Mouse (Mus musculus): Measurements from ENCODE around the gene 4930453N24Rik.
A peak's percentile ranks its signal among the peaks of the same experiment; 100 is the strongest.

DNA sequence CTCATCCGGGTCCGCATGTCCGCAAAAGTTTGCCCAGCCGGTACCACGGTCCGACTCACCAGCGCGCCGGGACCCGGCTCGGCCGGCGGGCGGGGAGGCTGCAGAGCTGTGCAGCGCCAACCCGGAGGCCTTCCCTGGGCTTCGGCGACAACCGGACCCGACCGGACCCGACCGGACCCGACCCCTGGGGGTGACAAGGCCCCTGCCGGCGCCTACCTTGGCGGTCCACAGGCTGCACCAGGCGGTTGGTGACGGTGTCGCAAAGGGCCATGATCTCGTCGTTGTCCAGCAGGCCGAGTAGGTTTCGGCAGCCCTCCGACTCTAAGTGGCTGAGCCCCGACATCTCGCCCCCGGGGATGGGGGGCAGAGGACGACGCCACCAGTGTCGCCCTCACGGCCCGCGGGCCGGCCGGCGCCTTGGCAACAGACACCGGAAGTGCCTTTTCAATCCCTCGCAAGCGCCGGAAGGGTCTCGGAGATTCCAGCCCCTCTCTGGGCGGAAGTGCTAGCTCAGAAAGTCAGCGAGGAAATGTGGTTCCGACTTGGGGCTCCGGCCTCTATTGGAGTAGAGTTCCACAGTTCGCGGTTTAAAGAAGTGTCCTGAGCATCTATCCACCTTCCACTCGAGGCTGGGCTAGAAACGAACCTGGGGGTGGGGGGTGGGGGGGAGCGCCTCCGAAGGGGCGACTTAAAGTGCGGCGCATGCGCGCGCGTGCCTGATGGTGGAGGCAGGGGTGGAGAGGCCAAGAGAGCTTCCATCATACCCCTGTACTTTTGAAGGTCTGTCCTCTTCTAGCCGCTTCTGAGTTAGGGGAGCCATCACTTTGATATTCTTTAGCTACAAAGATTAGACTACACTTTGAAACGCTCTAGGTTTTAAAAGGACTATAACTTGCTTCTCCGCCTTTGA lies at the start of gene 4930453N24Rik:
- TF ChIP-seq CTCF (IDR thresholded peaks at IDR 0.05; ENCODE audit: extremely low read depth, insufficient read depth, low read length) (no peak), POLR2A (IDR thresholded peaks at IDR 0.05; ENCODE audit: extremely low read depth, insufficient read depth, low read length) (peak; percentile 75)
